Mouse (Mus musculus) lung, postnatal 0 days (tissue): ENCODE measurements around the gene Tsc22d3.

Experiments used
- CTCF ChIP-seq: IDR thresholded peaks from 2 replicates; pipeline ENCODE4 v1.5.1; 2016; ENCODE audit warnings: antibody characterized with exemption, mild to moderate bottlenecking
- EP300 ChIP-seq: IDR thresholded peaks from 2 replicates; pipeline ENCODE4 v1.6.1; 2016; ENCODE audit warnings: antibody characterized with exemption, mild to moderate bottlenecking, control low read depth

GRCm38 (mm10) chrX:140599561-140600409, 674 bp downstream of the Tsc22d3 start:
- TF ChIP-seq CTCF: no peak
- TF ChIP-seq EP300: no peak
